In the genomic region with DNA sequence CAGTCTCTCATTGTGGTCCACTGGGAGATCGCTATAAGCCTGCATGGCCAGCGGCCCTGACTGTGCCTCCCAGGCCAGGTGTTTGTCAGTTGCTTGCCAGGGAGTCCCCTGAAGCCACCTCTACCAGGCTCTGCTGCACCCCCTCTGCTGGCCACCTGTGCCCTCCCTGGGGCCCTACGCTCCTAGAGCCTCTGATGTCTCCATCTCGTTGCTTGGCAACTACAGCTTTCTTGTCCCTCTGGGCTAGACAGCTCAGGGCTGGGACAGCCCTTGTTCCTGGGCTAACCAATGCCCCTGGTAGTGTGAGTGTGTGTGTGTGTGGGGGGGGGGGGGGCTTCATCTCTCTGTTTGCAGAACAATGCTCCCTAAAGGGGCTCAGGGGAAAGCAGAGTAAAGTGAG, we compare ENCODE assay signal across 10 mouse cellular contexts. TPM values are rescaled to one million over a fixed set of nuclear protein-coding genes. Genes with fewer than 3 reads are reported as not detected.
A peak's percentile ranks its signal among the peaks of the same experiment; 100 is the strongest.
DNase-seq lines count a peak whose midpoint lies in the region; ATAC-seq and TF ChIP-seq lines count a peak whose summit lies in the region.
"Had no signal": no experiment of that assay in that cellular context is flagged by ENCODE, and none has a peak within 500 bp of the region (broad histone marks: within the 10 kb centered on the region; RNA-seq: fewer than 3 reads in every experiment).

No protein-coding gene starts in this region.

- H3K27me3 ChIP-seq in stomach, embryonic 15.5 days (replicated peaks), result no peaks in the 10 kb centered on the region
- H3K27me3 ChIP-seq in stomach, postnatal 0 days (ENCODE audit: control insufficient read depth, insufficient read depth, low read length), result no peaks in the 10 kb centered on the region
- H3K27me3 ChIP-seq in hindbrain, embryonic 14.5 days (ENCODE audit: control insufficient read depth, insufficient read depth, low read length), result no peaks in the 10 kb centered on the region
- no peaks in the 10 kb centered on the region for H3K27me3 ChIP-seq in neural tube, embryonic 14.5 days (ENCODE audit: control insufficient read depth, insufficient read depth, low read length)
- H3K27me3 ChIP-seq: limb, embryonic 13.5 days had no signal

- H3K4me3 ChIP-seq in stomach, embryonic 15.5 days (replicated peaks), result no peak overlapping the region
- H3K4me3 ChIP-seq in stomach, postnatal 0 days (ENCODE audit: low read depth, low read length), result no peak overlapping the region
- no peak overlapping the region for H3K4me3 ChIP-seq in hindbrain, embryonic 14.5 days (replicated peaks; ENCODE audit: low read length)
- H3K4me3 ChIP-seq in neural tube, embryonic 14.5 days (ENCODE audit: low read depth, low read length), result no peak overlapping the region
- H3K4me3 ChIP-seq in left cerebral cortex, adult 2 months, result no peak overlapping the region
- H3K4me3 ChIP-seq in lung, adult 2 months (replicated peaks; ENCODE audit: extremely low read depth, low read depth, low read length), result no peak overlapping the region
- H3K4me3 ChIP-seq: intestine, embryonic 15.5 days; limb, embryonic 13.5 days had no signal

- H3K9ac ChIP-seq in stomach, embryonic 15.5 days, result no peak overlapping the region
- no peak overlapping the region for H3K9ac ChIP-seq in stomach, postnatal 0 days (ENCODE audit: low read length)
- no peak overlapping the region for H3K9ac ChIP-seq in hindbrain, embryonic 14.5 days
- H3K9ac ChIP-seq in neural tube, embryonic 14.5 days (replicated peaks; ENCODE audit: low read depth, low read length), result no peak overlapping the region
- H3K9ac ChIP-seq: intestine, embryonic 15.5 days; limb, embryonic 13.5 days had no signal

- ATAC-seq in stomach, embryonic 15.5 days (ENCODE audit: insufficient read depth, low FRiP score, low read depth), result 0 out of 2 replicates have a peak, but pooled peaks have one; percentile 16
- ATAC-seq in stomach, postnatal 0 days (ENCODE audit: low FRiP score, low TSS enrichment), result no peak
- peak; percentile 38; the same call in 1 of the 2 replicates for ATAC-seq in hindbrain, embryonic 14.5 days (ENCODE audit: low FRiP score)
- ATAC-seq in neural tube, embryonic 14.5 days (ENCODE audit: low read depth), result peak; percentile 70; the same call in 1 of the 2 replicates
- ATAC-seq: intestine, embryonic 15.5 days had no signal

- WGBS in stomach, embryonic 15.5 days, result 53% methylated on average over 4 of the region's 4 CpGs
- WGBS in stomach, postnatal 0 days, result 68% methylated on average over 4 of the region's 4 CpGs
- WGBS in hindbrain, embryonic 14.5 days, result 35% methylated on average over 4 of the region's 4 CpGs
- 36% methylated on average over 4 of the region's 4 CpGs for WGBS in neural tube, embryonic 14.5 days
- WGBS in lung, adult 2 months, result 61% methylated on average over 4 of the region's 4 CpGs

- no peaks in the 10 kb centered on the region for H3K4me1 ChIP-seq in stomach, embryonic 15.5 days
- H3K4me1 ChIP-seq in stomach, postnatal 0 days (replicated peaks; ENCODE audit: control insufficient read depth, insufficient read depth), result no peaks in the 10 kb centered on the region
- H3K4me1 ChIP-seq in hindbrain, embryonic 14.5 days (replicated peaks; ENCODE audit: control insufficient read depth, insufficient read depth, low read length), result peaks cover 5% of the 10 kb centered on the region; the same call in 1 of the 2 replicates
- peaks cover 4% of the 10 kb centered on the region; the same call in 1 of the 2 replicates for H3K4me1 ChIP-seq in neural tube, embryonic 14.5 days (ENCODE audit: control insufficient read depth, insufficient read depth, low read length)
- H3K4me1 ChIP-seq in lung, adult 2 months (ENCODE audit: control insufficient read depth, insufficient read depth, low read length), result no peaks in the 10 kb centered on the region
- H3K4me1 ChIP-seq: intestine, embryonic 15.5 days had no signal

- no peaks in the 10 kb centered on the region for H3K36me3 ChIP-seq in stomach, embryonic 15.5 days
- H3K36me3 ChIP-seq in stomach, postnatal 0 days (ENCODE audit: control insufficient read depth, insufficient read depth, low read length), result no peaks in the 10 kb centered on the region
- H3K36me3 ChIP-seq in hindbrain, embryonic 14.5 days (replicated peaks; ENCODE audit: control insufficient read depth, insufficient read depth), result no peaks in the 10 kb centered on the region
- H3K36me3 ChIP-seq in neural tube, embryonic 14.5 days (ENCODE audit: control insufficient read depth, insufficient read depth, low read length), result no peaks in the 10 kb centered on the region
- H3K36me3 ChIP-seq: intestine, embryonic 15.5 days; limb, embryonic 13.5 days had no signal

- H3K4me2 ChIP-seq in stomach, embryonic 15.5 days, result no peak overlapping the region
- no peak overlapping the region for H3K4me2 ChIP-seq in stomach, postnatal 0 days (replicated peaks; ENCODE audit: low read depth)
- no peak overlapping the region for H3K4me2 ChIP-seq in hindbrain, embryonic 14.5 days (replicated peaks)
- H3K4me2 ChIP-seq in neural tube, embryonic 14.5 days (ENCODE audit: low read depth, low read length), result no peak overlapping the region
- H3K4me2 ChIP-seq: intestine, embryonic 15.5 days; limb, embryonic 13.5 days had no signal

- no peaks in the 10 kb centered on the region for H3K9me3 ChIP-seq in stomach, embryonic 15.5 days
- H3K9me3 ChIP-seq in stomach, postnatal 0 days (ENCODE audit: control insufficient read depth, low read length), result no peaks in the 10 kb centered on the region
- no peaks in the 10 kb centered on the region for H3K9me3 ChIP-seq in hindbrain, embryonic 14.5 days (ENCODE audit: control insufficient read depth, low read length)
- no peaks in the 10 kb centered on the region for H3K9me3 ChIP-seq in neural tube, embryonic 14.5 days (ENCODE audit: control insufficient read depth, low read length)
- H3K9me3 ChIP-seq: intestine, embryonic 15.5 days; limb, embryonic 13.5 days had no signal

- DNase-seq in stomach, postnatal 0 days (ENCODE audit: low spot score), result no peak
- no peak for DNase-seq in hindbrain, embryonic 14.5 days (ENCODE audit: low spot score)
- DNase-seq in urinary bladder, postnatal 4 days (ENCODE audit: low spot score in 2 of 2), result no peak
- no peak for DNase-seq in left cerebral cortex, adult 2 months (ENCODE audit: extremely low spot score in 1 of 2, low spot score in 2 of 2)
- DNase-seq in lung, adult 2 months, result no peak
- DNase-seq: lung, postnatal 36 days had no signal

- no peak overlapping the region for H3K27ac ChIP-seq in stomach, embryonic 15.5 days
- H3K27ac ChIP-seq in stomach, postnatal 0 days (replicated peaks), result no peak overlapping the region
- H3K27ac ChIP-seq in hindbrain, embryonic 14.5 days, result no peak overlapping the region
- no peak overlapping the region for H3K27ac ChIP-seq in neural tube, embryonic 14.5 days (ENCODE audit: low read depth, low read length)
- H3K27ac ChIP-seq in left cerebral cortex, adult 2 months, result no peak overlapping the region
- H3K27ac ChIP-seq: intestine, embryonic 15.5 days; limb, embryonic 13.5 days had no signal

- TF ChIP-seq EP300 in stomach, postnatal 0 days (optimal IDR thresholded peaks at IDR 0.05), result no peak

- intact Hi-C loops in left cerebral cortex, adult 2 months (cut with DNase I), result no loop called here

- TF ChIP-seq CTCF in stomach, postnatal 0 days (IDR thresholded peaks at IDR 0.05; ENCODE audit: low read depth), result no peak
- TF ChIP-seq CTCF in left cerebral cortex, adult 2 months (IDR thresholded peaks at IDR 0.05), result no peak
- TF ChIP-seq CTCF in lung, adult 2 months (IDR thresholded peaks at IDR 0.05; ENCODE audit: insufficient read depth, low read length), result no peak

- TF ChIP-seq POLR2A in lung, adult 2 months (IDR thresholded peaks at IDR 0.05; ENCODE audit: borderline replicate concordance, extremely low read depth, low read depth, low read length), result no peak

RNA-seq across cellular contexts. Expression of a gene that starts 10.1 kb away (rescaled TPM):
- polyA plus RNA-seq in stomach, embryonic 15.5 days (2015; fragmentation: Nextera tagmentation; extraction: Ambion mirVana), result 17.5 and 19.4 TPM in 2 replicates
- polyA plus RNA-seq in stomach, postnatal 0 days (2015; fragmentation: Nextera tagmentation; extraction: Ambion mirVana), result 17.9 and 19.0 TPM in 2 replicates
- 10.5 and 10.6 TPM in 2 replicates for polyA plus RNA-seq in hindbrain, embryonic 14.5 days (2014; fragmentation: Nextera tagmentation; extraction: Ambion mirVana)
- polyA plus RNA-seq in neural tube, embryonic 14.5 days (2014; fragmentation: Nextera tagmentation; extraction: Ambion mirVana), result 5.9 and 12.4 TPM in 2 replicates
- total RNA-seq in left cerebral cortex, adult 2 months (2021), result 1 to 10 TPM; 2.4 to 4.8 TPM
- 60.0 and 69.9 TPM in 2 replicates for polyA plus RNA-seq in lung, adult 2 months (2012; rRNA removed)

RNA-seq across cellular contexts. Expression of a gene that starts 38.3 kb away (rescaled TPM):
- polyA plus RNA-seq in stomach, embryonic 15.5 days (2015; fragmentation: Nextera tagmentation; extraction: Ambion mirVana), result 1.7 and 1.9 TPM in 2 replicates
- polyA plus RNA-seq in stomach, postnatal 0 days (2015; fragmentation: Nextera tagmentation; extraction: Ambion mirVana), result 8.8 and 9.2 TPM in 2 replicates
- polyA plus RNA-seq in hindbrain, embryonic 14.5 days (2014; fragmentation: Nextera tagmentation; extraction: Ambion mirVana), result 0.25 and 0.46 TPM in 2 replicates
- polyA plus RNA-seq in neural tube, embryonic 14.5 days (2014; fragmentation: Nextera tagmentation; extraction: Ambion mirVana), result 0.07 and 0.54 TPM in 2 replicates
- under 1 TPM in 1 of 2 experiments, not detected in 1; 0.16 TPM for total RNA-seq in left cerebral cortex, adult 2 months (2021)
- polyA plus RNA-seq in lung, adult 2 months (2012; rRNA removed), result 0.18 and 8.8 TPM in 2 replicates
